Mouse (Mus musculus) adrenal gland, postnatal 25 days (tissue): Measurements from ENCODE around the gene Slc24a4. TPM values are rescaled to one million over a fixed set of nuclear protein-coding genes. Genes with fewer than 3 reads are reported as not detected.
"Not testable (repeated sequence)": the region's sequence is repeated elsewhere in the genome, so short reads cannot be mapped to it uniquely, and the experiment has no call there.

ENCODE experiments used
- DNase-seq: peaks from one replicate; pipeline ENCODE4 v3.0.0; 2021; ENCODE audit warnings: mixed read lengths
- total RNA-seq: library from RNA; stranded (reverse); gene quantifications from 2 replicates; pipeline ENCODE4 v1.2.3, GENCODE M21; 2021

The Slc24a4 gene
- total RNA-seq, 1 experiment from 2014 or later = 1.2 TPM

DNA sequence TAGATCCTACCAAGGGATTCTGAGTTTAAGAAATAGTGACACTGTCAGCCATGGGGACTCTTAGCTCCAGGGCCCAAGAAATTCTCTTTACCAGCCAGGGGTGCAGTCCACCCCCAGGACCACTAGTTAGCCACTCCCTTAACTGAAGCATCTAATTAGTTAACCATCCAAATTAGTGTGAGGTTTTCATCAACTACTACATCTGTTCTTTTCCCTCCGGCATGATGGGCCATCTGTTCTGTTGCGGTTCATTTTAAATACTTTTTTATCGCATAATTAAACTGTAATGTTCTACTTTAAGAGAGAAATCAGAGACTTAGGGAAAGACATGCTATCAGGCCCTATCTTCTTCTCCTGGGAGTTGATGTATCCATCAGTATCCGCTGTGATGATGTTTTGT is 121.8 kb downstream of the Slc24a4 start:
- no peak for DNase-seq

DNA sequence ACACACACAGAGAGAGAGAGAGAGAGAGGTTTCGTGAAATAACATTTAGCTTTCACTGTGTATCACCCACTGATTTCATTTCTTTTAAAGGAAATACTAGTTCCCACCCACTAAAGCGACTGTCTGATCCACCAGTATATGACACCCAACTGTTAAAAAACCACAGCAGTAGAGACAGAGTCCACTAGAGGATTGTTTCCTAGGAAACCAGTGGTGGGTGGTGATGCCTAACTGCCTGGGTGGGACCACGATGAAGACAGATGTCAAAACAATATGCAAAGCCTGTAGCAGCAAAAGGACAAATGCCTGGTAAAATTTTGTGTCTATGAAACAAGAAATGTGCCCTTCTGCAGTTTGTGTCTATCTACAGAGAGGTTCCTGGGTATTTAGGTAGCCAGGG is 122.5 kb downstream of the Slc24a4 start:
- DNase-seq = no peak

DNA sequence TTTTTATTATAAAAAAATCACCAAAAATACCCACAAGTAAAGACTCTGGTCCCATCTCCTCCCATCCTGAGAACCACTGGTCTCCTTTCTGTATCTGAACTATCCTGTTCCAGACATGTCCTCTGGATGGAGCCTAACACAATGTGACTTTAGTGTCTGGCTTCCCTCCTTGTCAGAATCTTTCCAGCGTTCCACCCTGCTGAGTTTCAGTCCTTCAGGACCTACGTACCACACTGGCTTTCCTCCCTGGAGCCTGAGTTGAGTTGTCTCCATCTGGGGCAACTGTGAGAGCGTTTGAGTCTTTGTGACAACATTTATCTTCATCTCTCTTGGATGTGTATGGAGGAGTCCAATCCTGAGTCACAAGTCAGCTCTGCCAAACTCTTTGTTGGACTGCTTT is 123.5 kb downstream of the Slc24a4 start:
- no peak for DNase-seq

DNA sequence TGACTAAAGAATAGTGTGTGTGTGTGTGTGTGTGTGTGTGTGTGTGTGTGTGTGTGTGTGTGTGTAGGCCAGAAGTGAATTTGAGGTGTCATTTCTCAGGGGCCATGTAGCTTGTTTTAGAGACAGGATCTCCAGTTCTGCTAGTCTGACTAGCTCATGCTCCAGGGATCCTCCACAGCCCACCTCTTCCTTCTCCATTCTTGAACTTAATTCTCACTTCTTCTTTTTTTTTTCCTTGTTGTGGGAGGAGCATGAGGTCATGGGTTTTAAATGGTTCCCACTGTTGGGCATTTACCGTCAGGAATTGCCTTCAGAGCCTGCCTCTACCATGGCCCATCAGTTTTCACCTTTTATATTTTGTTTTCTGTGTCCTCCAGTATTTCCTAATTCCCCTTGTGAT is 124.0 kb downstream of the Slc24a4 start:
- no peak for DNase-seq

DNA sequence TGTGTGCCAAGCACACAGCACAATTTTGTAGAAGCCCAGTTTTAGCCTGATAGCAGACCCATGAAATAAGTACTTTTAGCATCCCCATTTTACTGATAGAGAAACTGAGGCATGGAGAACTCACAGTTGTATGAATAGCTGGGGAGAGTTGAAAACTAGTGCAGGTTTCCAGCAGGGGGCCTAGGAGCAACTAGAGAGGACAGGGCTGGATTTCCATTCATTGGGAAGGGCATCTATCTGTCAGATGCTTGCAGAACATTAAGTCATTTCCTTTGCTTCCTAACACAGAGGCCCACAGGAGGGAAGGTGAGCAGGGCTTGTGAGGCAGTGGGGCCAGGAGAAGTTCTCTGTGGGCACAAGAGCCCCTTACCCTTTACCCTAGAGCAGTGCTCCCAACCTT is 126.5 kb downstream of the Slc24a4 start:
- no peak for DNase-seq

DNA sequence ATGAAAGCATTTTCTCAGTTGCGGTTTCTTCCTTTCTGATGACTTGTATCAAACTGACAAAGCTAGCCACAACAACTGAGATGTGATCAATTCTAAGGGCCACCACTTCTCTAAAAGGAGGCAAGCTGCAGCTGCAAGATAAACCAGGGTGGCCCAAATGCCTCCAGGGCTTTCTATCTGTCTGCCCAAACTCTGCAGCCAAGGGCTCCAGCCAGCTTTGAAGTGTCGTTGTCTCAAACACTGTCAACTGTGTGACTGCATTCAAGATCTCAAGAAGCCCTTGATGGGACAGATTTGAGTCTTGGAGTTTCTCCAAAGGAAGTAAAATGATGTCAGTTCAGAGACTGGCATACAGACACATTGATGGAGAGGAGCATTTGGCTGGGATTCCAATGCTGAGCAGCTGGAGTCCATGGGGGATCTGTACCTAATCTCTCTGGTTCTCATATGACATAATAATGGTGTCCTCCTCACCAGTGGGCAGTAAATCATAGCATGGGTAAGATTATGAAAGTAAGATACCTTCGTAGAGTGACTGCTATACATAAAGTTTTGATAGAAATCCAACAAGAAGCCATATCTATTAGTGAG is 130.1 kb downstream of the Slc24a4 start:
- no peak for DNase-seq

DNA sequence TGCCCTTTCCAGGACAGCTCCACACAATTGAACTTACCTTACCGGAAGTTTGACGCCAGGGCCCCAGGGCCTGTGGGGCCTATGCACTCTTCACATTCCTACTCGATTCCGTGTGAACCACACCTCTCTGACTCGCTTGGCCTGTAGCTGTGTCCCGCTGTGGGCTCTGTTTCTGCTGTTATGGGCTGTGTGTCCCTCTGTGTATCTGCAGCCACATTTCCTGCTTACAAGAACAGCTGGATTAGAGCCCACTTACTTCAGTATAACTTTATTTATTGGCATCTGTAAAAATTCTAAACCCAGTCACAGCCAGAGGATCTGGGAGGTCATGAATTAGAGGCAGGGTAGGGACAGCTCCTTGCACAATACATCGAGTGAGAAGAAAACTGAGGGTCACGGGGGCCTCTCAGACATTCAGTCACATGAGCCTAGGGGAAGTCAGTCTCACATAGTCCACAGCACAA is 133.4 kb downstream of the Slc24a4 start:
- no peak for DNase-seq

DNA sequence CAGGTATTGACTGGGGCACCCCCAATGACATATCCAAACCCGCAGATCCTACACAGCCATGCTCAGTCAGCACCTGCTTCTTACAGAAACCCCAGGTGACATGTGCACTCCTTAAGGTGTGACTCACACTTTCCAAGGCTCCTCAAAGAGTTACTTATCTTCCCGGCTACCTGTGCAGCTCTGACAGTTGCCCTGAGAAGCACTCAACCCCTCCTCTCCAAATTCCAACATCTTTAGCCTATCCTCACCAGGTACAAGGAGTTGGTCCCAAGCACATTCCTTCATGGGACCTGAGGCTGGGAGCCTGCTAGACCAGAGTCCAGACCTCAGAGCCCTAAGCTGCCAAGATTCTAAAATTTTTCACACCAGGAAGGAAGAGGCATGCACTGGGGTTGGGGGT is 134.3 kb downstream of the Slc24a4 start:
- DNase-seq = no peak

DNA sequence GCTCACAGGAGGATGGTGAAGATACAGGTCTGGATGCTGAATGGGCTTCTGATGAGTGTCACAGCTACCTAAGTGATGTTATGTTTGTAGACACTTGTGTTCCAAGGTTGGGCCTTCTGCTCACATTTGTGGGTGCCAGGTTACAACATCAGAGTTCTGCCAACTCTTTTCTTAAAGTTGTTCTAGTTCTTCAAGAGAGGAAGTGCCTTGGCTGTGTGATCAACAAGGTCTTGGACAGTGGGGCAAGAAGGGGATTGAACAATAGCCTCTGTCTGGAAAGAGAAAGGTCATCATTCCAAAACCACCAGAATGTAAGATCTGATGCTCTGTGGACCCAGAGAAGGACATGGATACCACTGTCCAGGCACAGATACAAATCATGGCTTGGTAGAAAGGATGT is 134.7 kb downstream of the Slc24a4 start:
- no peak for DNase-seq

DNA sequence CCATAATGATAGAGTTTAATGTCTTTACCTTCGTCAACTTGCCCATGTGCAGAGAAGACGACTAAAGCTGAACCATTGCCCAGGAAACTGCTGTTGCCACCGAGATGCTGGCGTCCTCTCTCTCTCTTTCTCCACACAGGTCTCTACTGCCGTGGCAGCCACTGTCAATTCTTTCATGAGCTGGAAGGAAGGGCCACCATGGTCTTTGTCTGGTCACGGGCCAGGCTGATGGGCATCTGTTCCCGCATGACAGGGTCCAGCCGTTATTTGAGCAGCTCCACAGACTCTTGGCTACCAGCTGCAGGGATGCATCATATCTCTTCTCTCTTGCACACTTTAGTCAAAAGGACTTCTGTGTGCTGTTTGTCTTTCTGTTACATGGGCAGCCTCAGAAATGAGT is 137.9 kb downstream of the Slc24a4 start:
- DNase-seq = no peak

DNA sequence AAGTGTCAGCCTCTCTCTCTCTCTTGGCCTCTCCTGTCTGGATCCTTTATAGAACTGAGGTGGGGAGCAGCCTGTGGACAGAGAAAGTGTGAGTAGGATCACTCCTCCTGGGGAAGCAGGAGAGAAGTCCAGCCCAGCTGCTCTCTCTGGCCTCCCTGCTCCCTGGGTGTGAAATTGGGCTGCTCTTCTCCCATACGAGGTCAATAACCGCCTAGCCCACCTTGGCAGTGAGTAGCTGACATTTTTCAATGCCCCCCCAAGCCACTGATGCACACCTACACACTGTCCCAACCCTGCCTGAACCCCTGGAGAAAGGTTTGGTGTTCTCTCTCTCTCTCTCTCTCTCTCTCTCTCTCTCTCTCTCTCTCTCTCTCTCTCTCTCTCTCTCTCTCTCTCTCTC is 140.6 kb downstream of the Slc24a4 start:
- DNase-seq = no peak

DNA sequence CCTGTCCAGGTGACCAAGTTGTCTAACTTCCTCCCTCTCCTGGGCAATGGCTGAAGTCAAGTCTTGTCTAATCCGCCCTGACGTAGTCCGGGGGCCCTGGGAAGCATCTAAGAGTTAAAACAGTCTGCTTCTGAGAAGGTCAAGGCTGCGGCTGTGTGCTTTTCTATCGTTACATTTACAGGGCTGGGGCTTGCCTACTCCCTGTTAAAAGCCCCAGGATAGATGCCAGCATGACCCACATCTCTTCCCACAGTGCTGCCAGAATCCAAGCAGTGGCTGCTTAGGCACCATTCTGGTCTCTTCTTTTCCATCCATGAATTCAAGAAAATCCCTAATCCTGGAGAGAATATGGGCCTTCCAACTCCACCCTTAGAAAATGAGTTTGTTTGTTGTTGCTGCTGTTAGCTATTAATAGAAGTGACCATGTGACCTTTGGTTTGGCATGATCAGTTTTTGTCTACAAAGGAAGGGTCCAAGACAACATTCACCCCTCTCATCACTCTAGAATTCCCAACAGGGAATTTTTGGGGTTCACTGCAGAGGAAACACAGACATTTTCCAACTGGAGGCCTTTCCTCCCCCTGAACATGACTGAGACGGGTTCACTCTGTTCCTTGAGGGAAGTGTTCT is 142.4 kb downstream of the Slc24a4 start:
- DNase-seq = no peak

DNA sequence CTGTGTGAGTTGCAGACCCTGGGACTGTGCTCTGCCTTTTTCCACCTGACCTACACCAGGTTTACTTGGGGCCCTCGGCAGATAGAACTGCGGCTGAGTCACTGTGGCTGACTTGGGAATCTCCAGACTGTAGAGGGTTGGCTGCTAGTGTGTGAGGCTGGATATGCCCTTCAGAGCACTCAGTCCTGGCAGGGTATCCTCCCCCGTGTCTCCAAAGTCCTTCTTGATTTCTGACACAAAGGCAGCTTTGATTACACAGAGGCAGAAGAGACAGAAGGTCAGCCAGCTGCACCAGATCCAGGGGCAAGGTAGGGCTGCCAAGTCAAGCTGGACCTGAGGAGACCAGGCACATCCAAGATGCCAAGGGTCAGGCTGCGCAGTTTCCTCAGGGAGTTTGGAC is 142.9 kb downstream of the Slc24a4 start:
- DNase-seq = peak; percentile 44

DNA sequence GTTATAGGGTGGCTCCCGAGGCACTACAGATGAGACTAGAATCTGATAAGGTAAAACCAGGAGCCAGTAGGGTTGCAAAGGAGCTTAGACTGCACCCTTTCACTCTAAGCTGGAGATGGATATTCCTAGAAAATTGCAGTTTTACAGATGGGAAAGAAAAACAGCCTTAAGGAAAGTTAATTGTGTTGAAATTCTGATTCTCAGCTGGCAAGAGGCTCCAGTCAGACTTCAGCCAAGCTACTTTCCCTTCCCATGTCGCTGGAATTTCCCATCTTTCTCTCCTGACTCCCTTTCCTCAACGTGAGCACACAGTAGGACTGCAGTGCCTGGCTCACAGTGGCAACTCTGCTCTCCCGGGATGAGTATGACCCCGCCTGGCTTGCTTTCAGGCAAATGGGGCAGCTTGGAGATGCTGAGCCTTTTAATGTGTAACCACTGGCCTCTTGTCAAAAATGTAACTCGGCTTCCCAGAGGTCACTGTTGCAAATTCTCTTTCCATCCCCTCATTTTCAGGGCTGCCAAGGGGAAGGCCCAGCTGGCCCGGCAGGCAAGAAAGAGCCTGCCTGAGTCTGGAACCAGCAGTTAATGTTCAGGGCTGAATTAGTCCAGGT is 147.4 kb downstream of the Slc24a4 start:
- peak; percentile 22 for DNase-seq

DNA sequence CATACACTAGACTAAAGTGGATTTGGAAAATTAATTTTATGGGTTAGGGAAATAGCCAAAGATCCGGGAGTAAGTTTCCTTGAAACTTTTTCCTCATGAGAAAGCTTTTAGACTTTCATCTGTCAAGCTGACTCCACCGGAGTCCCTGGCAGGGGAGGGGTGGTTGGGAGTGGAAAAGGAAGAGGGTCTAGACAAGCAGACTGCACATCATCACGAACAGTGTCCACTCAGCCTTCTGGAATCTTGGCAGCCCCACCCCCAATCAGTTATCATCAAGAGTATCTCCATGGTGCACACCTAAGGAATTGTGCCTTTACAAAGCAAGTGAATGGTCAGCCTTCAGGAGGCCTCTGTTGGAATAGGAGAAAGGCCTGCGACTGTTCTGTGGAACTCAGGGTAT is 151.8 kb downstream of the Slc24a4 start:
- DNase-seq = not testable (repeated sequence)

DNA sequence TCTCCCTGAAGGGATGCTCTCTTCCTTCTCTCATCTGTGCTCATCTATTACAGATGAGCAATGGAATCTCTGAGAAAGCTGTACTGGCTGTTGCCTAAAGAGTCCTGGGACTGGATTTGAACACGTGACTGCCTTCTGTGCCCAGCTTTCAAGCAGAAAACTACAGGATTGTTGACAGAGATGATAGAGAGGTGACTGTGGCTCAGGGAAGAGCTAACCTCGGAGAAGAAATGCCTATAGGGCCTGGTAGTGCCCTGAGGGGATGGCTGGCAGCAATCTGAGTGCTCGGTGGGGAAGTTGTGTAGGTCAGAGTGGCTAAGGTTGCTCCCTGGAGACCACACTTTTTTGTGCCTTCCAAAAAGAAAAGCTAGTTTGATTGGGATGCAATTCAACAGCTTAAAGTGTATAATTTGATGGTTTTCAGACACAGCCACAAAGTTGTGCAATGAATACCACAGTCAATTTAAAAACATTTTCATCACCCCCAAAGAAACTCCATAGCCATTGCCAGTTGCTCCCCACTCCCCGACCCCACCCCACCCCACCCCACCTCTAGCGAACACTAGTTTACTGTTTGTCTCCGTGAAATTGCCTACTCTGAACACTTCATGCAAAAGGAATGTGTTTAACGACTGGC is 152.5 kb downstream of the Slc24a4 start:
- no peak for DNase-seq

DNA sequence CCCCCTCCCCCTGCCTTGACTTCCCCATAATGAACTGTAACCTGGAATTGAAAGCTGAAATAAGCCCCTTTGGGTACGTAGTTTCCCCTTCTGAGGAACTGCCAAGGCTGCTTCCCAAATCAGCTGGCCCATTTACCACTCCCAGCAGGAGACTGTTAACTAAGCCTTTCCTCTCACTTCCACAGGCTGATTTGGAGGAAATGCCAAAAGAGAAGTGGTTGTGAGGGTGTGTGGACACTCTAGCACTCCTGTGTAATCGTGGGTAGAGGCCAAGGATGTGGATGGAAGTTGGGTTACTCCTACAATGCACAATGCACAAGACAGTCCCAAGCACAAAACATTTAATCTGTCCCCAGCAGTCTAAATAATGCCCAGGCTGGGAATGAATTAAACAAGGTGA is 153.6 kb downstream of the Slc24a4 start:
- DNase-seq = no peak

DNA sequence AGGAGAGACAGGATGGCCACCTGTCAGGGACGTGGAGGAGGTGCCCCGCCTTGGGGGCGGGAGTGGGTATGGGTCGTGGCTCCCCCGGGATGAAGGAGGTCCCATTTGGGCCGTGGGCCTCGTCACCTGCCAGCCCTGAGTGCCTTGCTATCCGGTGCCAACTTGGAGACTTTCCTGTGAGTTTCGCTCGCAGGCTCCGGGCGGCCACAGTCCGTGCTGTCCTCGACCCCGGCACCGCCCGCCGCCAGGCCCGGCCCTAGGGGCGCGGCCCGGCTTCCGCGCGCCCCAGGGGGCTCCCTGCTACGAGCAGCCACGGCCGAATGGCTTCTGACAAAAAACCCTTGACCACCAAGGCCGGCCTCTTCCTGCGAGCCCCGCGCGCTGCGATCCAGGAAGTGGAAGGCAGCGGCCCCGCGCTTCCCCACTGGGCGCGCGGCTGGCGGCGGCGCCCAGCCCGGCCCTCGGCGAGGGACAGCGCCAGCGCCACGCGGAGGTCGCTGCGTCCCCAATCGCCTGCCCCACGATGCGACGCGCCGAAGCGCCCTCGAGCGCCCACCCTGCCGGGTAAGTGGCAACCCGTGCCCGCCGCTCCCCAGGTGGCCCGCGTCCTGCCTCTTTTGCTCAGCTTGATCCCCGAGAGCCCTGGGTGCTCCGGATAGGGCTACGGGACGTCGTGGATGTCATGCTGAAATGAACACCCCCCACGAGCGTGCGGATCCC is 154.4 kb downstream of the Slc24a4 start, which contains the start of gene Rin3:
Gene Rin3 (plus strand): TSS at position 286 of the 720 bp plus-strand sequence.
- peak; percentile 51 for DNase-seq

DNA sequence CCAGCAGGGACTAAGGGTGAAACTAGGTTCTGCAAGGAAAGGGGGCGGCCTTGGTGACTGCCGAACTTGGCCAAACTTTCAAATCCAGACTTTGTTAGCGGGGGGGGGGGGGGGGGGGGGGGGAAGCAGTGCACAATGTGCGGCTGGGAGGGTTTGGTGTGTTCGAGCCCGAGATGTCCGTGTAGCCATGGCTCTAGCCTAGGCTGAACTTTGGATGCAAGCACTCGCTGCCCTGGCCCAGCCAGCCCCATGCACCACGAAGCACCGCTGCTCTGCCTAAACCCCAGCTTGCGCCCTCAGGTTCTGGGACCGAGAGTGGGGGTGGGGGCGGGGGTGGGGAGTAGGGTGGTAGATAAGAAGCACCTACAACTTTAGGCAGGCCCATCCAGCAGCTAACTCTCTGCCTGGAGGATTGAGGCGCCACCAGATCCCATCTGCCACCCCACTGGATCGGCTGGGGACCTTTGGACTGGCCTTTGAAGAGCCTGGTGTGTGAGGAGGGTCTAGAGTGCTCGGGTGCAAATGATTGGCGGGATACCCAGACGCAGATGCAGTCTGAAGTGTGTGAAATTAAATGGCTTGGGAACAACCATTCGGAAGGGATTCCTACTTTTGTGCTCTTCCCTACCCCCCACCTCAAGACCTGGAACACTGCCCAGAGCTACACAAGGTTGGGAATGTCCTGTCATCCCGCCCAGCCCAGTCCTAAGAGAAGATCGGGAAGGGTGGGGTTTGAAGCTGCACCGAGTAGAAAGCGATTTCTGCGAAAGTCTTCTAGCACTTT is 155.1 kb downstream of the Slc24a4 start:
- DNase-seq = peak; percentile 72

DNA sequence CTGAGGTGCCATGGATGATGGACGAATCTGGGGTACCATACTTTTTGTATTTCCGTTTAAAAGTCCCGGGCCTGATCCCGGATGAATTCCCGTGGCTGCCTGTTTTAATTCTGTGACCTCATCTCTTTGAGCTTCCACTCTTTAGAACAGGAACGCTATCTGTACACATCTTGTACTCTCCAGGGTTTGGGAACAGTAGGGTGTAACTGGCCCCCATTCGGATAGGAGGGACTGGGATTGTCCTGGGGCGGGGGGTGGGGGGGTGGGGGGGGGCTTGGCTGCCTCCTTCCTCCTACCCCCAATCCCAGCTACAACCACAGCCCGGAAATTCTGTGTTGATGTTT is 155.7 kb downstream of the Slc24a4 start:
- no peak for DNase-seq

DNA sequence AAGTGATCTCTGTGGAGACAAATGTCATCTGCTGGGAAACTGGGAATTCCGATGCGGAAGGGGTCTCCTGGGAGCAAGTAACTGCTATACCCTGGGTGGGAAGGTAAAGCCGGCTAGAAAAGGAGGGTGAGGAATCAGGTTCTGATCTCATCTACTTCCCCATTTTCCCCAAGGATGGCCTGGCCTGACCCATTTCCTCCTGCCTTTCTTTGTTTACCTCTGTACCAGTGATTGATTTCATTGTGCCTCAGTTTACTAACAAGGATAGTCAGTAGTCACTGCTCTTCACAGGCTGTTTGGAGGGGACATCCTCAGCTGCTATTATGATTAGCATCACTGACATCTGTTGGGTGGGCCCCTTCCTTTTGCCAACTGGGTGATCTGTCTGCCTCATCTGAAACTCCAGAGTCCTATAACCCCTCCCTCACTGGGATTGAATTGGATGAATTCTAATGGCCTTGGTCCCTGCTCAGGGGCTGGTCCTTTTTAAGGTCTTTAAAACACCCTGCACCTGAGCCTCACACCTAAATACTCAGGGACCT is 156.2 kb downstream of the Slc24a4 start:
- DNase-seq = no peak

DNA sequence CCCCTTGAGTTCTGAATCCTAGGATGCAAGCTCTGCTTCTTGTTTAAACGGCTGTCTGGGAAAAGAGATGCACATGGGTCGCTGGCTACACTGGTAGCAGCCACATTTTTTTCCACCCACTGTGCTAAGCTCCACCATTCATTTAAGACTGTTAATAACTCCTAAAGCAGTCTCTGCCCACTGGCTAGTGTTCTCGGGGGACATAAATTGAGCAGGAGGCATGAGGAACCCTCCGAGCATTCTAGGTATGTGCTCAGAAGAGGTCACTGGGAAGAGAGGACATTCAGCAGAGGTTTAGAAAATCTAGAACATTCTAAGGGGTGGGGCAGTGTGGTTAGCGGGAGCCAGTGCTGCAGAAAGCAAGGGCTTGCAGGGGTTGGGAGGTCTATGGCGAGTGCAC is 156.8 kb downstream of the Slc24a4 start:
- DNase-seq = no peak
